Mouse (Mus musculus): ENCODE results near the gene Rnls. TPM values are rescaled to one million over a fixed set of nuclear protein-coding genes. Genes with fewer than 3 reads are reported as not detected.
"Not testable (repeated sequence)": the region's sequence is repeated elsewhere in the genome, so short reads cannot be mapped to it uniquely, and the experiment has no call there.

Gene Rnls
- not detected in 2 replicates for total RNA-seq (2014; fragmentation: Nextera tagmentation)
- total RNA-seq (2017), result not detected in 2 replicates
- not detected in 2 replicates for polyA plus RNA-seq (2012)

- H3K27me3 ChIP-seq (ENCODE audit: insufficient read depth, low read length), result no peaks in the 10 kb centered on the region
- TF ChIP-seq CTCF (IDR thresholded peaks at IDR 0.05; ENCODE audit: low read depth, low read length), result no peak
- TF ChIP-seq TAL1 (conservative IDR thresholded peaks at IDR 0.05; ENCODE audit: low read depth, low read length), result no peak
- TF ChIP-seq GATA1 (IDR thresholded peaks at IDR 0.05; ENCODE audit: borderline replicate concordance, low read length), result no peak
- TF ChIP-seq GATA2 (IDR thresholded peaks at IDR 0.05; ENCODE audit: borderline replicate concordance, low read depth, low read length), result no peak
- no peak for TF ChIP-seq POLR2AphosphoS5 (IDR thresholded peaks at IDR 0.05; ENCODE audit: insufficient replicate concordance, low read depth, low read length)
- no peak for ATAC-seq (ENCODE audit: extremely low read depth, insufficient number of reproducible peaks, low FRiP score, poor library complexity, severe bottlenecking)
- no peak within 1 kb of the TSS for H3K4me3 ChIP-seq (ENCODE audit: low read depth, low read length)
- no peaks in the 10 kb centered on the region for H3K36me3 ChIP-seq (replicated peaks)
- DNase-seq (ENCODE audit: low spot score), result no peak
- H3K4me1 ChIP-seq (ENCODE audit: insufficient read depth, low read depth, low read length), result no peaks in the 10 kb centered on the region
- H3K9me3 ChIP-seq (replicated peaks), result no peaks in the 10 kb centered on the region
Observed at GRCm38 (mm10) chr19:33391651-33392382, at the start of gene Rnls. Rnls (minus strand) TSS chr19:33392295.

GRCm38 (mm10) chr19:33429457-33429856 is 37.4 kb upstream of the Rnls start:
- Histone ChIP-seq H3K9me3 (replicated peaks) (no peaks in the 10 kb centered on the region), H3K4me3 (ENCODE audit: low read depth, low read length) (no peak overlapping the region), H3K4me1 (ENCODE audit: insufficient read depth, low read depth, low read length) (no peaks in the 10 kb centered on the region), H3K27me3 (ENCODE audit: insufficient read depth, low read length) (no peaks in the 10 kb centered on the region), H3K36me3 (replicated peaks) (no peaks in the 10 kb centered on the region)
- TF ChIP-seq TAL1 (conservative IDR thresholded peaks at IDR 0.05; ENCODE audit: low read depth, low read length), result no peak
- TF ChIP-seq GATA2 (IDR thresholded peaks at IDR 0.05; ENCODE audit: borderline replicate concordance, low read depth, low read length), result no peak
- no peak for TF ChIP-seq CTCF (IDR thresholded peaks at IDR 0.05; ENCODE audit: low read depth, low read length)
- no peak for TF ChIP-seq POLR2AphosphoS5 (IDR thresholded peaks at IDR 0.05; ENCODE audit: insufficient replicate concordance, low read depth, low read length)
- TF ChIP-seq GATA1 (IDR thresholded peaks at IDR 0.05; ENCODE audit: borderline replicate concordance, low read length), result no peak
- DNase-seq (ENCODE audit: low spot score) (no peak), ATAC-seq (ENCODE audit: extremely low read depth, insufficient number of reproducible peaks, low FRiP score, poor library complexity, severe bottlenecking) (no peak)

- not testable (repeated sequence) for H3K27me3 ChIP-seq (ENCODE audit: insufficient read depth, low read length); H3K4me3 ChIP-seq (ENCODE audit: low read depth, low read length); H3K36me3 ChIP-seq (replicated peaks); DNase-seq (ENCODE audit: low spot score); ATAC-seq (ENCODE audit: extremely low read depth, insufficient number of reproducible peaks, low FRiP score, poor library complexity, severe bottlenecking); H3K9me3 ChIP-seq (replicated peaks); H3K4me1 ChIP-seq (ENCODE audit: insufficient read depth, low read depth, low read length)
Observed at GRCm38 (mm10) chr19:33419368-33419767, 27.3 kb upstream of the Rnls start.

GRCm38 (mm10) chr19:33380825-33381224 is 11.3 kb downstream of the Rnls start:
- Histone ChIP-seq H3K36me3 (replicated peaks) (no peaks in the 10 kb centered on the region), H3K27me3 (ENCODE audit: insufficient read depth, low read length) (no peaks in the 10 kb centered on the region), H3K4me1 (ENCODE audit: insufficient read depth, low read depth, low read length) (no peaks in the 10 kb centered on the region), H3K9me3 (replicated peaks) (no peaks in the 10 kb centered on the region), H3K4me3 (ENCODE audit: low read depth, low read length) (no peak overlapping the region)
- TF ChIP-seq CTCF (IDR thresholded peaks at IDR 0.05; ENCODE audit: low read depth, low read length) (no peak), GATA2 (IDR thresholded peaks at IDR 0.05; ENCODE audit: borderline replicate concordance, low read depth, low read length) (no peak), GATA1 (IDR thresholded peaks at IDR 0.05; ENCODE audit: borderline replicate concordance, low read length) (no peak), POLR2AphosphoS5 (IDR thresholded peaks at IDR 0.05; ENCODE audit: insufficient replicate concordance, low read depth, low read length) (no peak), TAL1 (conservative IDR thresholded peaks at IDR 0.05; ENCODE audit: low read depth, low read length) (no peak)
- DNase-seq (ENCODE audit: low spot score) (no peak), ATAC-seq (ENCODE audit: extremely low read depth, insufficient number of reproducible peaks, low FRiP score, poor library complexity, severe bottlenecking) (no peak)

GRCm38 (mm10) chr19:33380386-33380785 is 11.7 kb downstream of the Rnls start:
- Histone ChIP-seq H3K4me1 (ENCODE audit: insufficient read depth, low read depth, low read length) (no peaks in the 10 kb centered on the region), H3K9me3 (replicated peaks) (no peaks in the 10 kb centered on the region), H3K36me3 (replicated peaks) (no peaks in the 10 kb centered on the region), H3K27me3 (ENCODE audit: insufficient read depth, low read length) (no peaks in the 10 kb centered on the region), H3K4me3 (ENCODE audit: low read depth, low read length) (no peak overlapping the region)
- ATAC-seq (ENCODE audit: extremely low read depth, insufficient number of reproducible peaks, low FRiP score, poor library complexity, severe bottlenecking), result no peak
- TF ChIP-seq GATA1 (IDR thresholded peaks at IDR 0.05; ENCODE audit: borderline replicate concordance, low read length), result no peak
- no peak for TF ChIP-seq CTCF (IDR thresholded peaks at IDR 0.05; ENCODE audit: low read depth, low read length)
- TF ChIP-seq POLR2AphosphoS5 (IDR thresholded peaks at IDR 0.05; ENCODE audit: insufficient replicate concordance, low read depth, low read length), result no peak
- no peak for TF ChIP-seq TAL1 (conservative IDR thresholded peaks at IDR 0.05; ENCODE audit: low read depth, low read length)
- no peak for TF ChIP-seq GATA2 (IDR thresholded peaks at IDR 0.05; ENCODE audit: borderline replicate concordance, low read depth, low read length)
- DNase-seq (ENCODE audit: low spot score), result no peak

- ATAC-seq (ENCODE audit: extremely low read depth, insufficient number of reproducible peaks, low FRiP score, poor library complexity, severe bottlenecking), result no peak
- Histone ChIP-seq H3K9me3 (replicated peaks) (no peaks in the 10 kb centered on the region), H3K36me3 (replicated peaks) (no peaks in the 10 kb centered on the region), H3K27me3 (ENCODE audit: insufficient read depth, low read length) (no peaks in the 10 kb centered on the region), H3K4me3 (ENCODE audit: low read depth, low read length) (no peak overlapping the region), H3K4me1 (ENCODE audit: insufficient read depth, low read depth, low read length) (no peaks in the 10 kb centered on the region)
- TF ChIP-seq GATA1 (IDR thresholded peaks at IDR 0.05; ENCODE audit: borderline replicate concordance, low read length) (no peak), TAL1 (conservative IDR thresholded peaks at IDR 0.05; ENCODE audit: low read depth, low read length) (no peak), GATA2 (IDR thresholded peaks at IDR 0.05; ENCODE audit: borderline replicate concordance, low read depth, low read length) (no peak), POLR2AphosphoS5 (IDR thresholded peaks at IDR 0.05; ENCODE audit: insufficient replicate concordance, low read depth, low read length) (no peak), CTCF (IDR thresholded peaks at IDR 0.05; ENCODE audit: low read depth, low read length) (no peak)
- no peak for DNase-seq (ENCODE audit: low spot score)
Observed at GRCm38 (mm10) chr19:33368808-33369207, 23.3 kb downstream of the Rnls start.
